Mouse (Mus musculus) MEL (cell line): ENCODE results near the gene Pgd. TPM values are rescaled to one million over a fixed set of nuclear protein-coding genes. Genes with fewer than 3 reads are reported as not detected.

ENCODE experiments used
- DNase-seq: peaks from one replicate; pipeline ENCODE4 v3.0.0; 2011; ENCODE audit warnings: low read depth, low spot score
- H3K27ac ChIP-seq: 2 replicates; pipeline ENCODE4 v1.5.1; 2012; ENCODE audit warnings: low read depth, mild to moderate bottlenecking, control low read depth, low read length, moderate library complexity; ENCODE audit not compliant: control insufficient read depth
- H3K27me3 ChIP-seq, 2 experiments: fragments of 150-350 bp in 1 of 2; sonication (generic) in 1 of 2; 2 replicates each; pipeline ENCODE4 v1.6.1; 2012; ENCODE audit warnings: low read length in 2 of 2, mild to moderate bottlenecking in 2 of 2, improper control_type of control experiment in 1 of 2, moderate library complexity in 1 of 2; ENCODE audit not compliant: insufficient read depth in 2 of 2, control insufficient read depth in 1 of 2
- H3K36me3 ChIP-seq, 2 experiments: 2 replicates each; pipeline ENCODE4 v1.6.1; 2012 to 2014; ENCODE audit warnings: low read length in 2 of 2, improper control_type of control experiment in 1 of 2, inconsistent platforms in 1 of 2, mild to moderate bottlenecking in 1 of 2; ENCODE audit not compliant: insufficient read depth in 2 of 2, control insufficient read depth in 1 of 2
- H3K4me1 ChIP-seq, 2 experiments: fragments of 150-350 bp in 1 of 2; sonication (generic) in 1 of 2; 2 replicates each; pipeline ENCODE4 v1.6.1; 2012; ENCODE audit warnings: low read length in 2 of 2, improper control_type of control experiment in 1 of 2, mild to moderate bottlenecking in 1 of 2; ENCODE audit not compliant: insufficient read depth in 2 of 2, control insufficient read depth in 1 of 2
- H3K4me3 ChIP-seq, 2 experiments: fragments of 150-350 bp in 1 of 2; sonication (generic) in 1 of 2; 2 replicates each; pipeline ENCODE4 v1.5.1; 2012; ENCODE audit warnings: low read depth in 2 of 2, low read length in 2 of 2, mild to moderate bottlenecking in 2 of 2, moderate library complexity in 2 of 2, control low read depth in 1 of 2, improper control_type of control experiment in 1 of 2; ENCODE audit not compliant: control insufficient read depth in 1 of 2, insufficient read depth in 1 of 2
- H3K79me2 ChIP-seq: 2 replicates; pipeline ENCODE4 v1.6.1; 2012; ENCODE audit warnings: mild to moderate bottlenecking, low read length, moderate library complexity; ENCODE audit not compliant: control insufficient read depth, poor library complexity, insufficient read depth
- H3K9ac ChIP-seq: 2 replicates; pipeline ENCODE4 v1.6.1; 2012; ENCODE audit warnings: low read depth, mild to moderate bottlenecking, control low read depth, low read length, moderate library complexity; ENCODE audit not compliant: control insufficient read depth, poor library complexity, severe bottlenecking
- H3K9me3 ChIP-seq: fragments of 150-350 bp; sonication (generic); replicated peaks from 2 replicates; pipeline ENCODE4 v1.6.1; 2012; ENCODE audit warnings: mild to moderate bottlenecking, low read length, improper control_type of control experiment, moderate library complexity; ENCODE audit not compliant: insufficient read depth
- CHD2 ChIP-seq: IDR thresholded peaks from 2 replicates; pipeline ENCODE4 v1.6.1; 2011; ENCODE audit warnings: low read length, improper control_type of control experiment
- CTCF ChIP-seq, 3 experiments: IDR thresholded peaks in 2 of 3; conservative IDR thresholded peaks in 1 of 3; 2 replicates each; pipeline ENCODE4 v1.5.1; 2011 to 2012; ENCODE audit warnings: low read length in 3 of 3, low read depth in 2 of 3, mild to moderate bottlenecking in 2 of 3, improper control_type of control experiment in 1 of 3, inconsistent platforms in 1 of 3, mixed read lengths in 1 of 3, moderate library complexity in 1 of 3; ENCODE audit not compliant: control insufficient read depth in 1 of 3, insufficient read depth in 1 of 3, poor library complexity in 1 of 3, severe bottlenecking in 1 of 3
- ELF1 ChIP-seq: IDR thresholded peaks from 2 replicates; pipeline ENCODE4 v1.6.1; 2014; ENCODE audit warnings: low read depth, mild to moderate bottlenecking, inconsistent platforms, low read length, improper control_type of control experiment, moderate library complexity
- EP300 ChIP-seq, 2 experiments: IDR thresholded peaks; 2 replicates each; pipeline ENCODE4 v1.6.1; 2011; ENCODE audit warnings: improper control_type of control experiment in 2 of 2, low read length in 2 of 2, low read depth in 1 of 2, mild to moderate bottlenecking in 1 of 2
- ETS1 ChIP-seq: IDR thresholded peaks from 2 replicates; pipeline ENCODE4 v1.6.1; 2012; ENCODE audit warnings: low read depth, mild to moderate bottlenecking, inconsistent platforms, low read length, improper control_type of control experiment, moderate library complexity
- GABPA ChIP-seq: IDR thresholded peaks from 2 replicates; pipeline ENCODE4 v1.6.1; 2012; ENCODE audit warnings: low read depth, mild to moderate bottlenecking, inconsistent platforms, low read length, improper control_type of control experiment, moderate library complexity
- KAT2A ChIP-seq: conservative IDR thresholded peaks from 2 replicates; pipeline ENCODE4 v1.6.1; 2012; ENCODE audit warnings: low read depth, low read length, improper control_type of control experiment, inconsistent platforms
- MAFK ChIP-seq: IDR thresholded peaks from 2 replicates; pipeline ENCODE4 v1.6.1; 2011; ENCODE audit warnings: low read depth, mild to moderate bottlenecking, low read length, improper control_type of control experiment, borderline replicate concordance
- MAX ChIP-seq: IDR thresholded peaks from 2 replicates; pipeline ENCODE4 v1.6.1; 2011; ENCODE audit warnings: low read length, improper control_type of control experiment
- MXI1 ChIP-seq: IDR thresholded peaks from 2 replicates; pipeline ENCODE4 v1.6.1; 2011; ENCODE audit warnings: mild to moderate bottlenecking, low read depth, low read length, improper control_type of control experiment
- MYB ChIP-seq: IDR thresholded peaks from 2 replicates; pipeline ENCODE4 v1.6.1; 2011; ENCODE audit warnings: mild to moderate bottlenecking, low read depth, low read length, improper control_type of control experiment
- POLR2AphosphoS5 ChIP-seq: IDR thresholded peaks from 2 replicates; pipeline ENCODE4 v1.6.1; 2012; ENCODE audit warnings: low read depth, borderline replicate concordance, mild to moderate bottlenecking, inconsistent platforms, low read length, moderate library complexity, mixed read lengths
- RCOR1 ChIP-seq: IDR thresholded peaks from 2 replicates; pipeline ENCODE4 v1.6.1; 2012; ENCODE audit warnings: low read depth, mild to moderate bottlenecking, inconsistent platforms, low read length, improper control_type of control experiment
- SIN3A ChIP-seq: IDR thresholded peaks from 2 replicates; pipeline ENCODE4 v1.6.1; 2012; ENCODE audit warnings: low read length, improper control_type of control experiment, inconsistent platforms
- SMC3 ChIP-seq: IDR thresholded peaks from 2 replicates; pipeline ENCODE4 v1.6.1; 2011; ENCODE audit warnings: low read depth, low read length, improper control_type of control experiment
- TBP ChIP-seq: IDR thresholded peaks from 2 replicates; pipeline ENCODE4 v1.8.0; 2011; ENCODE audit warnings: low read depth, low read length, improper control_type of control experiment
- UBTF ChIP-seq: IDR thresholded peaks from 2 replicates; pipeline ENCODE4 v1.6.1; 2012; ENCODE audit warnings: low read depth, mild to moderate bottlenecking, inconsistent platforms, low read length, improper control_type of control experiment, moderate library complexity, borderline replicate concordance; ENCODE audit not compliant: insufficient read depth
- ZKSCAN1 ChIP-seq: IDR thresholded peaks from 2 replicates; pipeline ENCODE4 v1.6.1; 2012; ENCODE audit warnings: low read depth, mild to moderate bottlenecking, inconsistent platforms, low read length, improper control_type of control experiment, moderate library complexity
- ZNF384 ChIP-seq: IDR thresholded peaks from 2 replicates; pipeline ENCODE4 v1.6.1; 2012; ENCODE audit warnings: low read depth, mild to moderate bottlenecking, inconsistent platforms, low read length, improper control_type of control experiment
- polyA plus RNA-seq, 2 experiments: library from polyadenylated mRNA; stranded (reverse) in 1 of 2; unstranded in 1 of 2; fragments of >175 nt in 1 of 2; fragments of >200 nt in 1 of 2; gene quantifications; 2 replicates each; pipeline versions ENCODE4 v1.2.1 to v1.2.4; 2012; ENCODE audit warnings: low replicate concordance in 2 of 2, low read depth in 1 of 2; ENCODE audit not compliant: insufficient read length in 2 of 2, insufficient read depth in 1 of 2, missing spikeins in 1 of 2
- total RNA-seq: library from RNA; depleted of rRNA; stranded (reverse); fragments of 300-350 nt; gene quantifications from 2 replicates; pipeline ENCODE4 v1.2.3, GENCODE M21; 2012

Gene Pgd
- total and polyA plus RNA-seq, 3 experiments: 116 to 219 TPM; not detected in 1

- TF ChIP-seq CTCF (IDR thresholded peaks at IDR 0.05 in 2 of 3, conservative IDR thresholded peaks at IDR 0.05 in 1 of 3; ENCODE audit: control insufficient read depth in 1 of 3, insufficient read depth in 1 of 3, low read depth in 2 of 3, low read length in 3 of 3, poor library complexity in 1 of 3, severe bottlenecking in 1 of 3) (no peak), ZKSCAN1 (no peak), GABPA (no peak), ETS1 (no peak), MYB (no peak), ZNF384 (no peak), TBP (no peak), SIN3A (no peak), POLR2AphosphoS5 (no peak), SMC3 (no peak), MAFK (no peak)
- Histone ChIP-seq H3K9ac (no peak overlapping the region), H3K27me3 (no peaks in the 10 kb centered on the region), H3K36me3 (no peaks in the 10 kb centered on the region), H3K79me2 (no peaks in the 10 kb centered on the region), H3K4me1 (no peaks in the 10 kb centered on the region), H3K27ac (no peak overlapping the region), H3K4me3 (no peak overlapping the region), H3K9me3 (no peaks in the 10 kb centered on the region)
- DNase-seq: no peak
Measured at GRCm38 (mm10) chr4:149177046-149177445, 10.5 kb upstream of the Pgd start.

DNA sequence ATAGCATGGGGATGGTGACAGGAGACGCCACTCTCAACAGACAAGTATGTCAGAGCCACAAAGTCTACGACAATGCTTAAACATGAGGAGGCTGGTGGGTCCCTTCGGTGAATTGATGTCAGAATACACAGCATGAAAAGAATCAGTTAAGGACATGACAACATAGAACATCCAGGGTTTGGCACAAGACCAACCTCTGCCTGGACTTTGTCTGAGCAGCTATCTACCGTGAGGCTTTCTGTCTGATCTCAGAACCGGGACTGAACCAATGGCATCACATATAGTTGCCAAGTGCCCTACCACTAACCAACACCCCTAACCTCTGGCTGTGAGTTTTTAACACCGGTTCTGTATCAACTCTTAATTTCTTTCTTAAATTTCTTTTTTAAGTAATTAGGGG lies 10.1 kb upstream of the Pgd start:
- H3K4me3 ChIP-seq: no peak overlapping the region
- no peaks in the 10 kb centered on the region for H3K27me3 ChIP-seq
- no peaks in the 10 kb centered on the region for H3K36me3 ChIP-seq
- H3K79me2 ChIP-seq: no peaks in the 10 kb centered on the region
- TF ChIP-seq MAFK: no peak
- no peaks in the 10 kb centered on the region for H3K9me3 ChIP-seq
- no peak overlapping the region for H3K9ac ChIP-seq
- H3K27ac ChIP-seq: no peak overlapping the region
- peaks cover 0 to 1% of the 10 kb centered on the region in 2 experiments; a peak in 1 of 4 replicates for H3K4me1 ChIP-seq
- DNase-seq: no peak

GRCm38 (mm10) chr4:149173661-149174060 lies 7.1 kb upstream of the Pgd start:
- TF ChIP-seq CHD2: no peak
- no peak for TF ChIP-seq ELF1
- no peak for TF ChIP-seq SMC3
- no peak for TF ChIP-seq EP300 (IDR thresholded peaks at IDR 0.05; ENCODE audit: low read depth in 1 of 2, low read length in 2 of 2)
- no peak for TF ChIP-seq MXI1
- no peak for TF ChIP-seq ZNF384
- TF ChIP-seq TBP: no peak
- TF ChIP-seq CTCF (IDR thresholded peaks at IDR 0.05 in 2 of 3, conservative IDR thresholded peaks at IDR 0.05 in 1 of 3; ENCODE audit: control insufficient read depth in 1 of 3, insufficient read depth in 1 of 3, low read depth in 2 of 3, low read length in 3 of 3, poor library complexity in 1 of 3, severe bottlenecking in 1 of 3): no peak
- TF ChIP-seq MYB: no peak
- no peak for TF ChIP-seq MAX
- no peak for TF ChIP-seq MAFK
- TF ChIP-seq UBTF: no peak
- no peak for TF ChIP-seq RCOR1
- TF ChIP-seq KAT2A: no peak
- H3K27ac ChIP-seq: no peak overlapping the region

More at GRCm38 (mm10) chr4:149173661-149174060, 7.1 kb upstream of the Pgd start:
- DNase-seq: no peak
- Histone ChIP-seq H3K9ac (no peak overlapping the region), H3K4me1 (peaks cover 4 to 13% of the 10 kb centered on the region in 2 experiments; a peak in 3 of 4 replicates), H3K9me3 (no peaks in the 10 kb centered on the region), H3K27me3 (no peaks in the 10 kb centered on the region), H3K79me2 (no peaks in the 10 kb centered on the region), H3K36me3 (peaks cover 0 to 12% of the 10 kb centered on the region in 2 experiments; a peak in 2 of 4 replicates), H3K4me3 (no peak overlapping the region)
